Mouse (Mus musculus) spleen, postnatal 36 days (tissue): Measurements from ENCODE around the gene Fut11.

Experiments
- DNase-seq, 2 experiments: peaks; one replicate each; pipeline ENCODE4 v3.0.0; 2022; ENCODE audit warnings: low spot score in 2 of 2, mixed read lengths in 1 of 2

Gene Fut11

GRCm38 (mm10) chr14:20694884-20695760 lies at the start of gene Fut11:
Gene Fut11, plus strand, starts transcription at chr14:20694968.
- DNase-seq, result peak; percentile 82 to 86

GRCm38 (mm10) chr14:20645547-20645946 lies 49.2 kb upstream of the Fut11 start:
- no peak for DNase-seq

GRCm38 (mm10) chr14:20646381-20646780 lies 48.4 kb upstream of the Fut11 start:
- DNase-seq, result no peak

GRCm38 (mm10) chr14:20651000-20651399 lies 43.8 kb upstream of the Fut11 start:
- DNase-seq, result no peak

- DNase-seq, result no peak
These were observed 43.0 kb upstream of the Fut11 start for GRCm38 (mm10) chr14:20651722-20652256.

GRCm38 (mm10) chr14:20654690-20655421 lies 39.9 kb upstream of the Fut11 start:
- no peak for DNase-seq

GRCm38 (mm10) chr14:20655731-20656130 lies 39.0 kb upstream of the Fut11 start:
- DNase-seq, result no peak

- DNase-seq, result no peak
These were observed 38.4 kb upstream of the Fut11 start, which contains the start of gene Myoz1 for GRCm38 (mm10) chr14:20656361-20656760. Gene Myoz1, minus strand, starts transcription at chr14:20656540.

- peak in 1 of 2 experiments; percentile 28 for DNase-seq
These were observed 36.4 kb upstream of the Fut11 start for GRCm38 (mm10) chr14:20658326-20658725.

- DNase-seq, result no peak
These were observed 35.9 kb upstream of the Fut11 start for GRCm38 (mm10) chr14:20658902-20659301.

- DNase-seq, result no peak
These were observed 35.1 kb upstream of the Fut11 start for GRCm38 (mm10) chr14:20659687-20660086.

- peak; percentile 88 to 92 for DNase-seq
These were observed 33.7 kb upstream of the Fut11 start for GRCm38 (mm10) chr14:20660827-20661660.

GRCm38 (mm10) chr14:20661661-20662331 lies 33.0 kb upstream of the Fut11 start:
- no peak for DNase-seq

- DNase-seq, result no peak
These were observed 32.0 kb upstream of the Fut11 start for GRCm38 (mm10) chr14:20662740-20663139.

GRCm38 (mm10) chr14:20663601-20664000 lies 31.2 kb upstream of the Fut11 start:
- DNase-seq, result no peak

GRCm38 (mm10) chr14:20664436-20664835 lies 30.3 kb upstream of the Fut11 start:
- DNase-seq, result no peak

- no peak for DNase-seq
These were observed 27.3 kb upstream of the Fut11 start for GRCm38 (mm10) chr14:20667469-20667868.

- DNase-seq, result no peak
These were observed 26.5 kb upstream of the Fut11 start, which contains the start of gene Synpo2l for GRCm38 (mm10) chr14:20668154-20668810. Gene Synpo2l, minus strand, starts transcription at chr14:20668354.

GRCm38 (mm10) chr14:20672990-20673389 lies 21.8 kb upstream of the Fut11 start:
- DNase-seq, result peak in 1 of 2 experiments; percentile 36

- DNase-seq, result no peak
These were observed 21.1 kb upstream of the Fut11 start for GRCm38 (mm10) chr14:20673735-20674063.
